Mouse (Mus musculus): Measurements from ENCODE around the gene Shb. TPM values are rescaled to one million over a fixed set of nuclear protein-coding genes. Genes with fewer than 3 reads are reported as not detected.
A peak's percentile ranks its signal among the peaks of the same experiment; 100 is the strongest.

The Shb gene
- total RNA-seq, 4 experiments from 2014 or later: 13.1 to 18.1 (median 14.1) TPM

DNA sequence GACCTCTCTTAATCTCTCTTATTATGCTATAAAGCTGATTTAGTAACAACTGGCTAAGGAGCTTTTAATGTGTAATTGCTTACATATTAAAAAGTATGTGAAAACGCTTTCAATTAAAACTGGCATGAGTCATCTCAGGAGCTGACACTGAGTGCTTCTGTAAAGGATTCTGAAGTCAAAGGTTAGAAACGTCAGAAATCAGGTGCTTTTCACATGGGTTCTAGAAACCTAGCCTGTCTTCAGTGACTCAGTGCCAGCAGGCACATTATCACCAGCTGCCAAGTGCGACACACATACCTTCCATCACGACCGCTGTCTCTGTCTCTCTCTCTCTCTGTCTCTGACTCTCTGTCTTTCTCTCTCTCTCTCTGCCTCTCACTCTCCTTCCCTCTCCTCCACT, 47.2 kb downstream of the Shb start:
- no peak for DNase-seq (ENCODE audit: low spot score in 2 of 2)

DNA sequence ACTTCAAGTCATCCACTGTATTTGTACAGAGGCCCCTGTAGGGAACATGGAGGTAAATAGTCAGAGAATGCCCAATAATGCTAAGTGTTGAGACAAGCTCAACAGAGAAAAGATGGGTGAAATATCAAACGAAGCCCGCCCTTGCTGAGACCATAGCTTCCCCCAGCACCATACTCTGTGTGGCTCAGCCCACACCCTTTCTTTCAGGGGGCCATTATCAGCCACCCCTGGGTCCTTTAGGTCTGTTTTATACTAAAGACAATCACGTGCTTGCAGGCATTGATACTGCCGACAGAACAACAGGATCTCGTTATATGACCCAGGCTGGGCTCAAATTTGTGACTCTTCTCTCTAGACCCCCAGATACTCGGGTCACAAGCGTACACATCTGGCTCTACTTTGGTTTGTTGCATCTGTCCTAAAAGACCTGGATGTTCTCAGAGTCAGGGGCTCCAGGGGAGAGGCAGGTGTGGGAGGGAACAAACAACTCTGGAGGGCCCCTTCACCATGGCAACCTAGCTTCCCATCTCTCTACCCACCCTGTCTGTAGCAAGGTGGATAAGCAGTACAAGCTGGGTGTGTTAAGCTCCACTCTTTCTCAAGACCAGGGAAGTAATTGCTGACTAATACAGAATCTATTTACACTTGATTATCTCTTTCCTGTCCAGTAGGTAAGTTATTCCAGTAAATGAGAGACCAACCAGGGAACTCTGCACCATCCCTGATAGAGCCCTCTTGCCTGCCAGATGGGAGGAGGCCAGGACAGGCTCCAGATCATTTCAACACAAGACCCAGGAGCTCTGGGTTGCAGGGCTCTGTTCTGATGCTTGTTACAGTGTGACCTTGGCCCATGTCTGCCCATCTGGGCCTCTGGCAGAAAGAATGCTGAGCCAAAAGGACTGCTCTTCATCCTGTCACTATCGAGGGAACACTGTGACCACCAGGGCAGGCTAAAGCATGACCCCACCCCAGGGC, 48.7 kb downstream of the Shb start:
- no peak for DNase-seq (ENCODE audit: low spot score in 2 of 2)

DNA sequence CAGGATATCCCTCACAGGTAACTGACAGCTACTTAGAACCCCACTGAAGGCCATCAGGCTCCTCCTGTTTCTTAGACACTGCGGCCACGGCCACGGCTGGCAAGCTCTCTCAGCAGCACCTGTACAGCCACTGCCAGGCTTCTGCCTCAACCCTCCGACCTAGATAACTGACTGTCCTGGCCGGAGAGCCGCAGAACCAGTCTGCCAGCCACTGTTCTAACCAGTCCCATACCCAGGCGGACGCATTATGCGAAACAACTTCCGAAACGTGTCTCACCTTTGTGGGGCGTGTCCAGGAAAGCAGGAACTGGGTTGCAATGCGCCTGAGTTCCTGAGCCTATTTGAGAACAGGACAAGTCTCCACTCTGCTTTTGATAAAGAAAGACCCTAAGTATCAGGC, 50.0 kb downstream of the Shb start:
- DNase-seq (ENCODE audit: low spot score in 2 of 2): no peak

DNA sequence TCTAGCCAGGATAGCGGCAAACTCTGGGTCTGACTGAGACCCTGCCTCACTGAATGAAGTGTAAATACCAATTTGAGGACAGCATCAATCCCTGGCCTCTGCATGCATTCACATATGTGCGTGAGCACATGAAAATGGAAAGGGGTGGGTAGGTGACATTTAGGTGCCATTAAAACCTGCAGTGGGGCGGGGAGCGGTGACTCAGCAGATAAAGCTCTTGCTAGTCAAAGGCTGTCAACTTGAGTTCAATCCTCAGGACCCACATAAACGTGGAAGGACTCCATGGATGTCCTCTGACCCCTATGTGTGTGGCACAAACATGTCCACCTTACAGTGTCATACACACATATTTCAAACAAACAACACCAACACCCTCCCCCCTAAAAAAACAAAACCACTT, 50.8 kb downstream of the Shb start:
- no peak for DNase-seq (ENCODE audit: low spot score in 2 of 2)

DNA sequence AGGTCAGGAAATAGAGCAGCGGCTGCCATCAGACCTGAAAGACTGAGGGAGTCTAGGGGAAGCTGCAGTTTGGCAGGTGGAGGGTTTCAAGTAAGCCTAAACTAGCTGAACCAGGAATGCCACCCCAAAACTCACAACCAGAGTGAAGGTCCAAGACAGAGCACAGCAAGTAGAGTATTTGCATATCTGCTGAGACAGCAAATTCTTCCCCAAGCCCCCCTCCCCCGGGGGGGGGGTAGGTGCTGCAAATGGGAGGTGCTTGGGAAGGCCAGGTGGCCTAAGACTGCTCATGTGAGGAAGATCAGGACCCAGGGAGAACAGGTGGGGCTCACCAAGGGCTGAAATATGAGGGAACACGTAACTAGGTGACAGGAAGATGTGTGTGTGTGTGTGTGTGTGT, 51.7 kb downstream of the Shb start:
- no peak for DNase-seq (ENCODE audit: low spot score in 2 of 2)

DNA sequence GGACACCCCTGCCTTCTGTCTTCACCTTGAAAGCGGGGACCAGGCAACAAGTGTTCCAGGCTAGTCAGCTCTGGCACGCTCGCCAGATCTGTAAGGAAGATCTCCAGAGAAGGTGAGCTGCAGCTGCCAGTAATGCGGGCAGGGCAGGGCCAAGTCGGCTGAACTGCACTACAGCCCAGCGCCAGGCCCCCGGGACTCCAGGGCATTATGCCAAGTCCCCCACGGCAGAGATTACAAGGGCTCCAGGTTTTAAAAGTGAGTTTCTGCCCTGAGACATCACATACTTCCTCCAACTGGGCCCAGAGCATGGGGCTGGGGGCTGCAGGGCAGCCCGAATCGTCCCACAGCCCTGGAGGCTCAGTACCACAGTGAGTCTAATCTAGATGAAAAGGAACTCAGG, 52.8 kb downstream of the Shb start:
- DNase-seq (ENCODE audit: low spot score in 2 of 2): no peak

DNA sequence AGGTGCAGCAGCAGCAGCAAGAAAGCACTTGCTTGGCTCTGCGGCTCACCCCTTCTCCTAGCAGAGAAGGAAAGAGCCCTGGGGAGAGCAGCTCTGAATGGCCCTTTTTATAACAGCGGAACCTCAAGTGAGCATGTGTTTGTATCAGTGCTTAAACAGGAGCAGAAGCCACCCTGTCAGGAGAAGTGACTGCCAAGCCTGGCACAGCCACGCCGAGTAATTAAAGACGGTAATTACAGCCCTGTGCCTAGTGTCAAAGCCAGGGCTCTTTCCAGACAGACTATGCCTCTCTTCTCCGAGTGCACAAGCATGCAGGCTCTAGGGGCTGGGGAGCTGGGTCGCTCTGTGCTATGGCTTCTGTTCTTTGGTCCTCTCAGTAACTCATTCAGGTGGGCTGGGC, 54.1 kb downstream of the Shb start:
- peak; percentile 41 to 59 for DNase-seq (ENCODE audit: low spot score in 2 of 2)

DNA sequence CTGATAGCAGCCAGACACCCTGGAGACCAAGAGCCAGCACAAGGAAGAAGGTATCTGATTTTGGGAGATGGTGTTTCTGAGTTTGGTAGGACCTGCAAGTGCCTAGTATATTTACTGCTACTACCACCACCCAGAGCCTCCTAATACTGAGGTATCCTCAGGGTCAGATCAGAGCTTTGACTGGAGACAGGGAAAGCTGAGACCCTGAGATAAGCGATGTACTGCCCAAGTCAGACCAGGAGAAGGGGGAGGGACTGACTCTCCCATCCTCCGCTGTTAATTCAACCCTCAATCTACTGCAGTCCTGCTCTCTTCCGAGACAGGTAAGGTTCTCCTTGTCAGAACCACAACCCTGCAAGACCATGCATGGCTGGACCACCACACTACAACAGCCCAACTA, 55.2 kb downstream of the Shb start:
- no peak for DNase-seq (ENCODE audit: low spot score in 2 of 2)

DNA sequence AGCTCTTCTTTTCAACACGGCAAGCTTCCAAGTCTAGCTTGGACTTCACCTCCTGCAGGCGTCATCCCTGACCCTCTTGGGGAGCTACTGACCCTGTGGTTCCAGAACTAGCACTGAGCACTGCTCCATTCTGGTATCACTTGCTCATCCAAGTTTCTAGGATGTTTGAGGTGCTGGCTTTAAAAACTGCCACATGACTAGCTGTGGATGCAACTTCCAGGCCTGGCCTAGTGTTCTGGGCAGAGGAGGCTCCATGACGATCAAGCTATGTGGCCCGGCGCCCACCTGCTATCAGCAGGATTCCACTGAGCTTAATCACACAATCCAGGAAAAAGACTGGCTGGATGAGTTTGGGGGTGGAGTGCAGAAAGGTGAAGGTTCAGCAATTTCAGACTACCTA, 57.4 kb downstream of the Shb start:
- DNase-seq (ENCODE audit: low spot score in 2 of 2): no peak

DNA sequence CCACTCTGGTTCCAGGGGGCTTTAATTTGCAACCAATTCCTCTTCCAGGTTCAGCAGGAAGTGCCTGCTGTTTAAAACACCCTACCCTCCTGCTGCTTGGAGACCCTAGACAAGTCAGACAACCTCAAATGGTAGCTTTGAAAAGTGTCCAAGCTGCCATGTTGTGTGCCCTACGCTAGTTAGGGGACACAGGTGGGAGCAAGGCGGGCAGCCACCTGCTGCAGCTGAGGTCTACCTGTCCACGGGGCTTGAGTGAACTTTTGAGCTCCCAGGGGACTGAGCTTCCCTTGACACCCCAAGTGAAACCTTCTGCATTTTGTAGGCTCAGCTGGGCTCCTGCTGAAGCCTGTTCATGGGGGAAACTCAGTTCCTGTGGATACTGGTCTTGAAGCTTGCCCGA, 58.1 kb downstream of the Shb start:
- no peak for DNase-seq (ENCODE audit: low spot score in 2 of 2)

DNA sequence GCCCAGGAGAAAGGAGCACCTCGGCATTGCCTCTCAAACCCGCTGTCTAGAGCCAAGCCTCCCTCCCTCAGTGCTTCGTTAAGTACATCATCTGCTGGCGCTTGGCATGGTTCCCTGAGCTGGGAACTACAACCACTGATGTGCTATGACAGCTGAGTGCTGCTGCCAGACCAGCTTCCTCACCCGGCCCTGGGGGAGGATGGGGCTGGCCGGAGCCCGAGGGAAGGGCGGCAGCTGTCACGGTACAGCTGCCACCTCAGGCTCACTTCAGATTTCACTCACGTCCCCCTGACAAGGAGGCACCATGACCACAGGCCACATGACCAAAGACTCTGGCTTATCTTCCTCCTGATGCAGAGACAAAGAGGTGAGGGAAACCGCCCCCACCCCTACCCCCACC, 59.1 kb downstream of the Shb start:
- DNase-seq (ENCODE audit: low spot score in 2 of 2): peak; percentile 75 to 78

DNA sequence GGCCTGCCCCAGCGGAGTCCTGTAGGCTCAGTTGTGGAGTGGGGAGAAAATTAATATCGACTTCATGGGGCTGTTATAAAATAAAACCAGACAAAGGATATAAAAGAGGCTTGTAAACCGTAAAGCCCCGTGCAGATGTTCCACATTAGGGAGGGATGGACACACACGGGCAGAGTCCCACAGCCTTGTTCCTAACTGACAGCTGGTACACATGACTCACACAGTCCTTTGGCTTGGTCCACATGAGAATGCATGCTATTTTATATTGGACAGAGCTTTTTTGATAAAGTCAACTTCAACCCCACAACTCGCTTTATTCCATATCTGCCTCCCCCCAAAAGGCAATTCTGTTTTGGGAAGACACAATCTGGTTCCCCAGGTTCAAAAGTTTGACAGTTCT, 59.6 kb downstream of the Shb start:
- no peak for DNase-seq (ENCODE audit: low spot score in 2 of 2)

DNA sequence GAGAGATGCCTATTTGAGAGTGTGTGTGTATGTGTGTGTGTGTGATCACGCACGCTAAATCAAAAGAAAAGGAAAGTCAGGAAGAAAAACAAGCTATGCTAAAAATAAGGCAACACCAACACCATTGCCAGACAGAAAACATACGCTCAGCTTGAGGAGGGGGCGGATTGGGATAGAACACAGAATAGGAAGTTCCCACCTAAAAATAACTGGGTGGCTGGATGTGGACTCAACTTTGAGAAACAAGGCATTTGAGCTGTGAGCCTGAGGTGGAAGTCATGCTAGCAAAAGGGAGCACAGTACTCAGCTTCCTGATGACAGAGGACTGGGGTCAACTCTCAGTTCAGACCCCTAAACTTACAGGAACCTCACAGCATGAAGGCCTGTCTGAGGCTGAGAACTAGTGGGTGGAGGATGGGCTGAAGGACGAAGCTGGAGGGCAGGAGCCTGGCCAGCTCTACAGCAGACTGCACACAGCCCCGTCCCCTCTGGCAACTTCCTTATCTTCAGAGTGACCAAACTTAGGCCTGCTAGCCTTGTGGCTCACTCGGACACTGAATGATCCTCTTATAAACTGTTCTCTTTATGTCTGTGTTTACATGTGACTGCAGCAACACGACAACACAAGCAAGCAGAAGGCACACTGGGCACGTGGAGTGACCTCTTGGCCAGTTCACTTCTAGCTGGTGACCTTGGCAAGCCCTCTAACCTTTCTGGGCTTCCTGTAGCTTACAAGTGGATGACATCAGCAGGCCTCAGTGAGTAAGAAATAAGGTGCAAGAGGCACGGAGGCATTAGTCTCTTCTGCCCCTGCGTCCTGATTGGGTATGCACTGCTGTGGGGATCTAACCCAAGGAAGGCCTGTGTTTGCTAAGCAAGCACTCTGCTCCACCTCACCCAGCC, 60.4 kb downstream of the Shb start:
- DNase-seq (ENCODE audit: low spot score in 2 of 2): peak in 1 of 2 experiments; percentile 39

DNA sequence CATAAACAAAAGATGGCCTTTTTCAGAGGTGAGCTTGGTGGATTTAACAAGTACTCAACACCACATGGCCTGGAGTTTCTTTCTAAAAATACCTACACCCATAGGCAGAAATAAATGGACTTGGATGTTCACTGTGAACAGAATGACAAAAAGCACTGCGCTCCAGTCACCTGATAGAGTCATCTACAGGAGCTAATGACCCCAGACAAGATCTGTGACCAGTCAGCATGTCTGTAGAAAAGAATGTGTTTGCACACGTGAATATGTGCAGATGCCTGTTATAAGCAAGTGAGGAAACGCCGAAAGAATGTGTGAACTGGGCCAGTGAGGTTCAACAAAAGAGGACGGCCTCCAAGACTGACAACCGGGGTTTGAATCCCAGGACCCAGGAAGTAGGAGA, 63.2 kb downstream of the Shb start:
- DNase-seq (ENCODE audit: low spot score in 2 of 2): no peak

DNA sequence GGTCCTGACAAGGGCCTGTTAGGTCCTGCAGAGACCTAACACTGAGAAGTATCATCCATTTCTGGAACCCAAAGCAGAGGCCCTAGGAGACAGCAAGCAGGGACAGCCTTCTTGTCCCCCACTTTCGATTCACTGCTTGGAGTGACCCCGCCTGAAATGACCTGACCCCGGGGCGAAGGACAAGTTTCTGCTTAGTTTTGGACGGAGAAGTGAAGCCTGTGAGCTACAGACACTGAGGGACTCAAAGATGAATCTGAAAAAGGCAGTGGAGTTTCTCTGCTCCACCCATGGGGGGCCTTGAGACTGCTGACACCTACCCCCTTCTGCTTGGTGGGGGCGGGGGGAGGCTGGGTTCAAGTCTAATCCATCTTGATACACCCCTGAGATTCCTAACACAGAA, 63.8 kb downstream of the Shb start:
- DNase-seq (ENCODE audit: low spot score in 2 of 2): no peak

DNA sequence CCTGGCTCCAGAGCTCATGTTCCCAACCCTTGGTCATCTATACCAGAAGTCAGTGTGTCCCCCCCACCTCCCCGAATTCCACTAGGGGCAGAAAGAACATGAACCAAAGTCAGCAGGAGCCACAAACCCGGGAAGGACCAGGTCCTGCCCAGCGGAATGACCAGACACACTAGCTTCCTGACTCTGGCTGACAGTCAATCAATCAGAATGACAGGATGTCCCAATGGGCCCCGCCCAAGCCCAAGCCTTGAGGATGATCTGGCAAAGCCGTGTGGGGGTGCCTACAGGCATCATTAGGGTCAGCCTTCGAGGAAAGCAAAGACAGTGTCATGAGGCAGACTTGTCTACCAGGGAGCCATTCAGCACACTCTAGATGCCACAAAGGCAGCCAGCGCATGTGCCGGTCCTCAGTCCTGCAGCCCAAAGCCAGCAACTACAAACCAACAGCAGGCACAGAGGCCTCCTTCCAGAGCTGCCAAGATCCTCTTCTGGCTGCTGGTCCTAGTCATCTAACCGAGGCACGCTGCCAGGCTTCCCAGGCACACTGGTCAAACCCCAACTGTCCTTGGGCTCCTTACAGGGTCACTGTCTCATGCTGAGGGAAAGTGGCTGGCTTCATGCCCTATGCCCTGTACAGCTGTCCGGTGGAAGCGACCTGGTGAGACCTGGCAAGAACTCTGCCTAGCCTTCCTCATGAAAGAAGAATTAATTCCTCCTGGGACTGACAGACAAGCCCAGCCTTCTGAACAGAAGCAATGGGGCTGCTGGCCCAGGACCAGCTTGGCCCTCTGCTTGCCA, 65.0 kb downstream of the Shb start:
- peak in 1 of 2 experiments; percentile 35 for DNase-seq (ENCODE audit: low spot score in 2 of 2)

DNA sequence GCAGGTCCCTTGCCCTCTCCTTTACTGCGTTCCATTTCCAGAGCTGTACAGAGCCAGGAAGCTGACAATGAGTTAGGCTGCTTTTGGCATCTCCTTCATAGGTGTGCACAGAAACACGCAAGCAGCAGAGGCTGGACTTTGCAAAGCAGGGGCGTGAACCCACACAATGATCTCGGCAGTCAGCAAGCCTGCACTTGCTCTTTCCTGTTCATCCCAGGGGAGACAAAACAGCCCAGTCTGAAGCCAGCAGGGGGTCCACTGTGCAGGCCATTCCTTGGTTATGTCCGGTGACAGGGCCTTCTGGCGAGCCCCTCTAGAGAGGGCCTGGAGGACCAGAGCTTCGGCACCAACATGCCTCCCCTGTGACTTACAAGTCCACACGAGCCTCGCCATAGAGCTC, 67.3 kb downstream of the Shb start:
- no peak for DNase-seq (ENCODE audit: low spot score in 2 of 2)

DNA sequence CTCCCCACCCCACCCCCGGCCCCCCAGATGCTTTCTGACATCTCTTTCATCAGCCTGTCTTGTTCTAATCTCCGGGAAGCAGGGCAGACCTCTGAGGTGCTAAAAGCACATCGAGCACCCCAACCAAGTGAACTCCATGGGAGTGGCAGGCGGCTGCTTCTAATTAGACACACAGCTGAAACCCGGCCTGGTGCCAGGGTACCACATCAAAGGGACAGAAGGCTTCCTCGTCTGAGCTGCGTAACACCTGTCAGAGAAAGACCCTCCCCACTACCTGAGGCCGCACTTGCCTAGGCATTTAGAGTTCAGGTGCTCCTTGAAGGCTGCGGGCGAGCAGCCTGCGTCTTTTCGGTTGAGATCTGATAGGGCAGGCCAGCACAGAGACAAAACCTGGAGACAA, 67.7 kb downstream of the Shb start:
- no peak for DNase-seq (ENCODE audit: low spot score in 2 of 2)

DNA sequence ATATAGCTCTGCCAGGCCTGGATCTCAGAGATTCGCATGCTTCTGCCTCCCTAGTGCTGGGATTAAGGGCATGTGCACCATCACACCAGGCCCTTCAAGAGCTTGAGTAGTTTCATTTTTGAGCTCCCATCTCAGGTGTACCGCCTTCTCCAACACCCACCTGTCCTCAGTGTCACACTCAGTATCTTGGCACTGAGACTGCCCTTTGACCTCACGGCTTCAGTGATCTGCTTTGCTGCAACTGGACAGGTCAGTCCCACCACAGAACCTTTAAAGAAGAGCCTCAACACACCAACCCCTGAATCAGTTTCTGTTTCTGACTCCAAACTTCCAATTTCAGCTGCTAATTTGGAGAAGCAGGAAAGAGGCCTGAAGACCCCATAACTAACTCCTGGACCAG, 68.1 kb downstream of the Shb start:
- DNase-seq (ENCODE audit: low spot score in 2 of 2): no peak

DNA sequence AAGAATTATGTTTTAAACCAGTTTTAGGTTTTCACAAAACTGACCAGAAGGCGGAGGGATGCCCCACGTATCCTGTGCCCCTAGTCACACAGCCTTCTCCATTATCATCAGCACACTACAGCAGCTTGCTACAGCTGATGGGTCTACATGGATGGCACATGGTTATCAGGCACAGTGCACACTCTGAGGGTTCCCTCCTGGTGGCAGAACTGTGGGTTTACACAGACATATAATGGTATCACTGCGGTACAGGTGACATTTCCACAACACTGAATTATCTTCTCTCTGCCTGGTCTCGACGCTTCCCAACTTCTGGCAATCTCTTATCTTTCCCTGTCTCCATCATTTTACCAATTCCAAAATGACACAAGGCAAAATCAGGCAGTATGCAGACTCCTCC, 69.6 kb downstream of the Shb start:
- DNase-seq (ENCODE audit: low spot score in 2 of 2): no peak

DNA sequence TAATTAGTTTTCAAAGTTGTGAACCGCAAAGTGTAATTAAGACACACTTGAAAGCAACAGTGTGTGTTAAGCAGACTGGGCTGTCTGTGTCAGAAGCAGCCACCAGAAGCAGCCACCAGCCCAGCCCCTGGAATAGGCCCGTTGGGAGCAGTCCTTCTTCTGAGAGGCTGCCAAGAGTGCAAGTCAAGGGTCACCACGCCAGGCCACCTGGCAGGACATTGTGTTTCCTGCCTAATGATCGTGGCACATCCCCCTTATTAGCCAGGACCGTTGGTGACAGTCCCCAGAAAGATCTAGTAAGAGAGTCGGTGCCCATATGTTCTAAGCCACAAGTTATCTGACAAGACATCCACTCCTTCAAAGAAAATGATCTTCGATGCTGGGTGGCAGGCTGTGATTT, 70.6 kb downstream of the Shb start:
- no peak for DNase-seq (ENCODE audit: low spot score in 2 of 2)

DNA sequence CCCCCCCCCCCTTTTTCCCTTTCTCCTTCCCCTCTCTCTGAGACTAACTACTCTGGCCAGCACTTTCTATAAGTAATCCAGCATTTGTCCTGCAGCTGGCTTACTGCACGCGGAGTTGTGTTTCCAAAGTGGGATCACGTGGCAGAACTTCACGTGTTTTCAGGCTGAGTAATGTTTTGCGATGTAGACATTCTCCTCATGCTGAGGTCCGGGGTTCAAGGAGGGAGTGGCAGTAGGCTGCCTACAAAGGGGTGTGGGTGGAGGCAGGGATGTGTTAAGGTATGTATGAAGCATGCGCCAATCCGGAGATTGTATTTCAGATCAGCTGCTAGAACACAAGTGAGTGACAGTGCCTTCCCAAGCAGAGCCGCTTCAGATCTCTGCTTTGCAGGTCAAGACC, 72.9 kb downstream of the Shb start:
- no peak for DNase-seq (ENCODE audit: low spot score in 2 of 2)
